Mouse (Mus musculus) heart, adult 2 months (tissue): Measurements from ENCODE around the gene Pms1. TPM values are rescaled to one million over a fixed set of nuclear protein-coding genes. Genes with fewer than 3 reads are reported as not detected.

ENCODE experiments used
- DNase-seq, 2 experiments: peaks; one replicate each; pipeline ENCODE4 v3.0.0; 2021
- H3K27ac ChIP-seq: fragments of 200-600 bp; 2 replicates; pipeline ENCODE4 v1.8.1; 2022
- H3K27me3 ChIP-seq: fragments of 200-500 bp; 2 replicates; pipeline ENCODE4 v1.6.1; 2012; ENCODE audit warnings: mild to moderate bottlenecking, low read length, inconsistent platforms, mixed read lengths; ENCODE audit not compliant: control insufficient read depth, insufficient read depth
- H3K36me3 ChIP-seq: fragments of 200-500 bp; 2 replicates; pipeline ENCODE4 v1.6.1; 2012; ENCODE audit warnings: low read length, inconsistent platforms; ENCODE audit not compliant: control insufficient read depth, insufficient read depth
- H3K4me1 ChIP-seq: fragments of 200-500 bp; 2 replicates; pipeline ENCODE4 v1.6.1; 2011; ENCODE audit warnings: low read length; ENCODE audit not compliant: control insufficient read depth, insufficient read depth
- H3K4me3 ChIP-seq: fragments of 200-600 bp; 2 replicates; pipeline ENCODE4 v1.8.1; 2022
- H3K79me2 ChIP-seq: fragments of 200-500 bp; replicated peaks from 2 replicates; pipeline ENCODE4 v1.6.1; 2012; ENCODE audit warnings: mild to moderate bottlenecking, inconsistent platforms, low read length, moderate library complexity, mixed read lengths; ENCODE audit not compliant: control insufficient read depth, insufficient read depth
- H3K9ac ChIP-seq: fragments of 200-500 bp; 2 replicates; pipeline ENCODE4 v1.6.1; 2012; ENCODE audit warnings: low read depth, mild to moderate bottlenecking, control low read depth, inconsistent platforms, low read length, mixed read lengths
- CTCF ChIP-seq: fragments of 200-600 bp; IDR thresholded peaks from 2 replicates; pipeline ENCODE4 v1.8.1; 2022; ENCODE audit warnings: antibody characterized with exemption, mild to moderate bottlenecking, moderate library complexity
- EP300 ChIP-seq: fragments of 200-500 bp; IDR thresholded peaks from 2 replicates; pipeline ENCODE4 v1.6.1; 2011; ENCODE audit warnings: low read depth, low read length, control low read depth; ENCODE audit not compliant: insufficient read depth
- POLR2A ChIP-seq: fragments of 200-500 bp; IDR thresholded peaks from 2 replicates; pipeline ENCODE4 v1.6.1; 2011; ENCODE audit warnings: mild to moderate bottlenecking, low read depth, low read length, control low read depth; ENCODE audit not compliant: insufficient read depth
- WGBS: fragments of 180-500 bp; shearing (Covaris S2); methylation state at CpG from one replicate; pipeline ENCODE4 v1.1.7; 2018; 5-methylcytosine and 5-hydroxymethylcytosine counted together
- intact Hi-C: fragments of 180-260 bp; cut with DNase I; formaldehyde crosslinking; loops from one replicate; pipeline ENCODE4 v1.15.1; 2025
- polyA plus RNA-seq: library from polyadenylated mRNA; depleted of rRNA; stranded (reverse); fragments of >200 nt; gene quantifications from 2 replicates; pipeline ENCODE4 v1.2.3, GENCODE M21; 2012; rRNA removed
- total RNA-seq, 2 experiments: library from RNA; stranded (reverse); gene quantifications; 2 replicates each; pipeline ENCODE4 v1.2.3; 2021

Gene Pms1
- total and polyA plus RNA-seq, 3 experiments = 2.0 to 13.8 (median 10.9) TPM

DNA sequence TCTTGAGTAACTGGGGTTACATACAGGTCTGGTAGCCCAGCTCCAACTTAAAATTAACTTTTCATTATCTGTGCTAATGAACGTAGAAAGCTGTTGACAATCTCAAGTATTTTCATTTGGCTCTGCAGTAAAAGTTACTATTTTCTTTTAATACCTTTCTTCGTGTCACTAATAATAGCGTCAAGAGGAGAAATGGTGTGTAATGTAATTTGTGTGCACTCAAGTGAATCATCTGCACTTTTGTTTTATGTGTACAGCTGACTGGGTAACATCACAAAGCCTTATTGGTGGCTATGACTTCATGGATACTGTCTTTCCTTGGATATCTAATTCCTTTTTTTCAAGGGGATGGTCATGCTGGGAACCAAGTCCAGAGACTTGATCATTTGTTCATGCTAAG lies 110.5 kb downstream of the Pms1 start:
- no peak overlapping the region for H3K27ac ChIP-seq
- 83% methylated on average over 3 of the region's 3 CpGs for WGBS
- intact Hi-C loops = no loop called here
- TF ChIP-seq POLR2A = no peak
- TF ChIP-seq CTCF = no peak
- TF ChIP-seq EP300 = no peak
- H3K27me3 ChIP-seq = no peaks in the 10 kb centered on the region
- H3K9ac ChIP-seq = no peak overlapping the region
- DNase-seq = no peak
- no peaks in the 10 kb centered on the region for H3K36me3 ChIP-seq
- no peaks in the 10 kb centered on the region for H3K79me2 ChIP-seq
- H3K4me1 ChIP-seq = no peaks in the 10 kb centered on the region
- H3K4me3 ChIP-seq = no peak overlapping the region

DNA sequence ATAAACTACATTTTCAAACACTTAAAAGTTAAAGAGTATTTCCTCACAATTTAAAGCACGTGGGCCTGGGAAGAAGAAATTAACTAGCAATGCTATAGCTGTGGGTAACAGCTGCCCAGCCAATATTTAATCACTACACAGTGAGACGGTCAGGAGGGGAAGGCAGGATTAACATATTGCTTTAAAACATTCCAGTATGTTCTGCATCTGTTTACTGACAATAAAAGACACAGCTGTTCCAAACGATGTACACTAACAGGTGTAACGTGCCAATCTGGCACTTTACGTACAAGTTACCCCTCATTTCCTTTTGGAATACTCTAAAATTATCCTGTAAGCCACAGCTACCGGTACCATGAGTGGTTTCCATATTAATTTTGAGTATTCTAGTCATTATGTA lies 139.1 kb downstream of the Pms1 start:
- Histone ChIP-seq H3K9ac (no peak overlapping the region), H3K79me2 (no peaks in the 10 kb centered on the region), H3K4me3 (no peak overlapping the region), H3K4me1 (no peaks in the 10 kb centered on the region), H3K27me3 (no peaks in the 10 kb centered on the region), H3K36me3 (no peaks in the 10 kb centered on the region), H3K27ac (no peak overlapping the region)
- WGBS = 79% methylated on average over 6 of the region's 6 CpGs
- intact Hi-C loops = no loop called here
- DNase-seq = no peak
- no peak for TF ChIP-seq CTCF
- TF ChIP-seq POLR2A = no peak
- TF ChIP-seq EP300 = no peak

Other genes with a start within 250 kb of the Pms1 start
- under 1 TPM; 0.37 to 0.43 TPM for gene Mstn, start 235.4 kb downstream of the Pms1 start, total RNA-seq
- 0.21 and 1.4 TPM in 2 replicates for gene Mstn, start 235.4 kb downstream of the Pms1 start, polyA plus RNA-seq
- gene 1700019A02Rik, start 109.4 kb downstream of the Pms1 start, total RNA-seq = not detected
- not detected in 2 replicates for gene 1700019A02Rik, start 109.4 kb downstream of the Pms1 start, polyA plus RNA-seq
- gene Ormdl1, start 77 bp upstream of the Pms1 start, total RNA-seq = 10 to 100 TPM; 13.2 to 14.3 TPM
- gene Ormdl1, start 77 bp upstream of the Pms1 start, polyA plus RNA-seq = 6.3 and 14.3 TPM in 2 replicates
- gene Gm28778, start 93 bp upstream of the Pms1 start, total RNA-seq = not detected
- gene Gm28778, start 93 bp upstream of the Pms1 start, polyA plus RNA-seq = 7.9 and 10.1 TPM in 2 replicates
- gene Osgepl1, start 16.6 kb upstream of the Pms1 start, total RNA-seq = 10 to 100 TPM; 51.5 to 55.9 TPM
- gene Osgepl1, start 16.6 kb upstream of the Pms1 start, polyA plus RNA-seq = 27.7 and 61.2 TPM in 2 replicates
- 1 to 10 TPM in 1 of 2 experiments, not detected in 1; 1.4 TPM for gene Asdurf, start 55.6 kb upstream of the Pms1 start, total RNA-seq
- gene Asdurf, start 55.6 kb upstream of the Pms1 start, polyA plus RNA-seq = not detected in 2 replicates
- gene Gm28551, start 55.6 kb upstream of the Pms1 start, total RNA-seq = under 1 TPM in 1 of 2 experiments, not detected in 1; 0.14 TPM
- 0.06 TPM in 1 of 2 replicates, not detected in the other for gene Gm28551, start 55.6 kb upstream of the Pms1 start, polyA plus RNA-seq
- gene Asnsd1, start 55.7 kb upstream of the Pms1 start, total RNA-seq = 10 to 100 TPM; 56.4 to 64.7 TPM
- 14.3 and 32.1 TPM in 2 replicates for gene Asnsd1, start 55.7 kb upstream of the Pms1 start, polyA plus RNA-seq